Mouse (Mus musculus) limb, embryonic 13.5 days (tissue): ENCODE data around the gene Ofd1. TPM values are rescaled to one million over a fixed set of nuclear protein-coding genes. Genes with fewer than 3 reads are reported as not detected.

Experiments used
- ATAC-seq: fragments of 200-750 bp; cut with Nextera tagmentation; 2 replicates; pipeline ENCODE4 v1.8.0; 2017; ENCODE audit warnings: low read depth, moderate number of reproducible peaks, moderate TSS enrichment; ENCODE audit not compliant: low FRiP score
- H3K27ac ChIP-seq: fragments of 300-500 bp; sonication (generic); 2 replicates; pipeline ENCODE4 v1.5.1; 2015; ENCODE audit warnings: inconsistent platforms, mild to moderate bottlenecking, moderate library complexity
- H3K27me3 ChIP-seq: fragments of 300-500 bp; sonication (generic); 2 replicates; pipeline ENCODE4 v1.6.1; 2015; ENCODE audit warnings: mild to moderate bottlenecking, inconsistent platforms
- H3K36me3 ChIP-seq: fragments of 300-500 bp; sonication (generic); 2 replicates; pipeline ENCODE4 v1.6.1; 2015; ENCODE audit warnings: inconsistent platforms, mild to moderate bottlenecking, moderate library complexity
- H3K4me1 ChIP-seq: fragments of 300-500 bp; sonication (generic); 2 replicates; pipeline ENCODE4 v1.6.1; 2015; ENCODE audit warnings: inconsistent platforms
- H3K4me2 ChIP-seq: fragments of 300-500 bp; sonication (generic); replicated peaks from 2 replicates; pipeline ENCODE4 v1.6.1; 2015; ENCODE audit warnings: inconsistent platforms, mild to moderate bottlenecking, moderate library complexity
- H3K4me3 ChIP-seq: fragments of 300-500 bp; sonication (generic); 2 replicates; pipeline ENCODE4 v1.5.1; 2015; ENCODE audit warnings: moderate library complexity, mild to moderate bottlenecking, inconsistent platforms
- H3K9ac ChIP-seq: fragments of 300-500 bp; sonication (generic); 2 replicates; pipeline ENCODE4 v1.6.1; 2015; ENCODE audit warnings: mild to moderate bottlenecking, inconsistent platforms
- H3K9me3 ChIP-seq: fragments of 300-500 bp; sonication (generic); 2 replicates; pipeline ENCODE4 v1.6.1; 2016; ENCODE audit warnings: inconsistent platforms
- WGBS: fragments of 180-500 bp; shearing (Covaris S2); methylation state at CpG from one replicate; pipeline ENCODE4 v1.1.7; 2015; 5-methylcytosine and 5-hydroxymethylcytosine counted together
- polyA plus RNA-seq: library from polyadenylated mRNA; unstranded; fragments of >200 nt; fragmentation: Nextera tagmentation; extraction: Ambion mirVana; gene quantifications from 2 replicates; pipeline ENCODE4 v1.2.1, GENCODE M21; 2015

The Ofd1 gene
- 6.8 and 8.0 TPM in 2 replicates for polyA plus RNA-seq

DNA sequence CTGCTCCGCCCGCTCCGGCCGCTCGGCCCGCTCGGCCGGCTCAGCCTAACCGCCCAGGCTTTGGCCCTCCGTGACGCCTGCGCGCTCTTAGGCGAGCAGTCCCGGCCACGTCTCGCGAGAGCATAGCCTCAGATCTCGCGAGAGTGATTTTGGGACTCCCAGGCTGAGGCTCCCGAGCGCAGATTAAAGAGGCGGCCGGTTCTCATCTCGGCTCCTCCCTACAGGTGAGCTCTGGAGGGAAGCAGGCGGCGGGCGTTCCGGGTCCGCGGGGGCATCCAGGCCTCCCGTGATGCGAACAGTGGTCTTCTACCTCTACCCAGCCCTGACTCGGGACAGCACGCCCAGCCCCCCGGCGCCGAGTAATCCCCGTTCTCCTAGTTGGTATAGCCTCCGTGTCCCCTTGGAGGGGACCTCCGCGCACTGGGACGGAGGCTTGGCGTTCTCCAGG lies at the start of gene Ofd1:
Gene Ofd1, minus strand, starts transcription at position 89 of the 448 bp plus-strand sequence.
- H3K4me3 ChIP-seq = peak within 1 kb of the TSS; percentile 58
- no peaks in the 10 kb centered on the region for H3K9me3 ChIP-seq
- ATAC-seq = peak; percentile 99
- H3K9ac ChIP-seq = peak within 1 kb of the TSS; percentile 78
- WGBS = 14% methylated on average over 44 of the region's 44 CpGs
- peak within 1 kb of the TSS; percentile 52; the same call in 1 of the 2 replicates for H3K27ac ChIP-seq
- peak within 1 kb of the TSS; percentile 64 for H3K4me2 ChIP-seq
- 0 out of 2 replicates have a peak, but pooled peaks cover 9% of the 10 kb centered on the region for H3K4me1 ChIP-seq
- H3K36me3 ChIP-seq = no peaks in the 10 kb centered on the region
- peaks cover 60% of the 10 kb centered on the region for H3K27me3 ChIP-seq

DNA sequence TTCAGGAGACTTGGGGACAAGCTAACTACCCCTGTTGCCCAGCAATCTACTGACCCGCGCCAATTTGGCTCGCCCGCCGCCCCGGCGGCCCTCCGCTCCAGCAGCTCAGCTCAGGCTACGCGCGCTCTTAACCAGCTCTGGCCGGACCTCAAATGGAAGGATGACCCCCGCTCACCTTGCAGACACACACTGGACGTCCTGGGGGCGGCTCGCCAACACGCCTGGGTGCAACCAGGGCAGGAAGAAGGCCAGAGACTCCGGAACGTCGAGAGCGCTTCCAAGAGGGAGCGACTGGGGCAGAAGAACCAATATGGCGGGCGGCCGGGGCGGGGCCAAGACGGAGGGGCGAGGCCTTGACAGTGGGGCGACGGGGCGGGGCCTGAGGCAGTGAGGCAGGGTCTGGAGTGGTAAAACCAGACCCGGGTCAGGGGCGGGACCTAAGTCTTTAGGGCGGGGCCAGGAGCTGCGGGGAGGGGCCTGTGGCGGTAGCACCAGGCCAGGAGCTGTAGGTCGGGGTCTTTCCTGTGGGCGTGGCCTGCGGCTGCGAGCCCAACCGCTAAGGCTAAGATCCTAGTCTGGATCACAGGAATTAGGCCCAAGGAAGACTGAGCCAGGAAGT lies 39.0 kb upstream of the Ofd1 start, which contains the start of gene Rab9:
Gene Rab9, minus strand, starts transcription at position 503 of the 619 bp plus-strand sequence.
- WGBS = 12% methylated on average over 40 of the region's 41 CpGs
- peak within 1 kb of the TSS; percentile 52; the same call in 1 of the 2 replicates for H3K27ac ChIP-seq

GRCm38 (mm10) chrX:166478631-166479364 lies 38.3 kb upstream of the Ofd1 start:
- Histone ChIP-seq H3K4me2 (peak overlapping the region; percentile 64), H3K4me1 (peaks cover 19% of the 10 kb centered on the region; the same call in 1 of the 2 replicates), H3K27me3 (peaks cover 17% of the 10 kb centered on the region), H3K9me3 (no peaks in the 10 kb centered on the region), H3K9ac (peak overlapping the region; percentile 72), H3K4me3 (peak overlapping the region; percentile 59), H3K27ac (peak overlapping the region; percentile 52; the same call in 1 of the 2 replicates), H3K36me3 (no peaks in the 10 kb centered on the region)
- WGBS = 28% methylated on average over 28 of the region's 28 CpGs
- peak; percentile 13; the same call in 1 of the 2 replicates for ATAC-seq

More for the DNA sequence above, 39.0 kb upstream of the Ofd1 start, which contains the start of gene Rab9:
- no peaks in the 10 kb centered on the region for H3K36me3 ChIP-seq
- H3K9me3 ChIP-seq = no peaks in the 10 kb centered on the region
- peak within 1 kb of the TSS; percentile 59 for H3K4me3 ChIP-seq
- H3K4me2 ChIP-seq = peak within 1 kb of the TSS; percentile 64
- ATAC-seq = peak; percentile 98
- peaks cover 13% of the 10 kb centered on the region for H3K27me3 ChIP-seq
- 0 out of 2 replicates have a peak, but pooled peaks cover 15% of the 10 kb centered on the region for H3K4me1 ChIP-seq
- H3K9ac ChIP-seq = peak within 1 kb of the TSS; percentile 72

DNA sequence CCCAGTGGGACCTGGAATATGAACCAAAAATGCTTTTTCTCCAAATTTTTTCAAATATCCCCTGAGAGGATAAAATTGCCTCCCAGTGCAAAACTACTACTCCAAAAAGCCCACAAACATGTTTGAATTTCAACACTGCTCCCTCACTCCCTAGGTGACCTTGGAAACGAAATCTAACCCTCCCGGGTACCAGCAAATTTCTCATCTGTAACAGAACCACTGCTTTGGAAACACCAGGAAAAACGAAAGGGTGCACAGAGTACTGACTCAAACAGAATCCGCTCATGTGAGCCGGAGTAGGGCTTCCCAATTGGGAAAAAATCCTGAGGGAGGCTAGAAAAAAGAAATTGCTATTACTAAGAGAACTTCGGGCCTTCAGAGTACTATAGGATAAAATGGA lies 36.9 kb upstream of the Ofd1 start:
- ATAC-seq = no peak
- H3K4me1 ChIP-seq = peaks cover 21% of the 10 kb centered on the region; the same call in 1 of the 2 replicates
- H3K27me3 ChIP-seq = peaks cover 15% of the 10 kb centered on the region
- no peak overlapping the region for H3K9ac ChIP-seq
- H3K4me2 ChIP-seq = peak overlapping the region; percentile 64
- H3K4me3 ChIP-seq = peak overlapping the region; percentile 59
- H3K9me3 ChIP-seq = no peaks in the 10 kb centered on the region
- 66% methylated on average over 6 of the region's 6 CpGs for WGBS
- no peak overlapping the region for H3K27ac ChIP-seq
- no peaks in the 10 kb centered on the region for H3K36me3 ChIP-seq

DNA sequence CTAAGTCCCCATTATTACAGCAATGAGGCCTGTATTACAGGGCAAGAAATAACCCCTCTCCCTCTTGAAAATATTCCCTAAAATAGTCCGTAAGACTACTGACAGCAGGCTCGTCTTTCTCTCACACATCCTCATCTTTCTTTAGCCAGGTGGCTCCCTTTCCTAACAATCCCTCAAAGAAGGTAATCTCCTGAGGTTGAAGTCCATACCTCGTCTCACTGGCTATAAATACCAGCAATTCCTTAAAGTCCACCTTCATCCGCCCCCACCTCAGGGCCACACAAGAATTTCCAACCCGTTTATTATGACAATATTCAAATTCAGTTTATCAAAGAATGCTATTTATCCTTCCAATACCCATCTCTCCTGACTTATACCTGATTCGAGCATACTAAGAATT lies 32.1 kb upstream of the Ofd1 start:
- Histone ChIP-seq H3K27ac (no peak overlapping the region), H3K4me1 (peaks cover 21% of the 10 kb centered on the region; the same call in 1 of the 2 replicates), H3K36me3 (0 out of 2 replicates have a peak, but pooled peaks cover 7% of the 10 kb centered on the region), H3K4me3 (no peak overlapping the region), H3K9ac (no peak overlapping the region), H3K9me3 (no peaks in the 10 kb centered on the region), H3K27me3 (peaks cover 20% of the 10 kb centered on the region), H3K4me2 (no peak overlapping the region)
- no peak for ATAC-seq
- WGBS = 77% methylated on average over 6 of the region's 6 CpGs

GRCm38 (mm10) chrX:166468321-166468720 lies 27.8 kb upstream of the Ofd1 start:
- no peak for ATAC-seq
- Histone ChIP-seq H3K27ac (no peak overlapping the region), H3K9ac (no peak overlapping the region), H3K36me3 (0 out of 2 replicates have a peak, but pooled peaks cover 7% of the 10 kb centered on the region), H3K4me2 (no peak overlapping the region), H3K4me3 (no peak overlapping the region), H3K9me3 (no peaks in the 10 kb centered on the region), H3K4me1 (peaks cover 7% of the 10 kb centered on the region; the same call in 1 of the 2 replicates), H3K27me3 (peaks cover 12% of the 10 kb centered on the region; the same call in 1 of the 2 replicates)
- WGBS = 94% methylated on average over 7 of the region's 7 CpGs

- Histone ChIP-seq H3K4me3 (no peak overlapping the region), H3K9me3 (no peaks in the 10 kb centered on the region), H3K36me3 (peaks cover 7% of the 10 kb centered on the region), H3K4me1 (no peaks in the 10 kb centered on the region), H3K9ac (no peak overlapping the region), H3K27me3 (peaks cover 3% of the 10 kb centered on the region; the same call in 1 of the 2 replicates), H3K27ac (no peak overlapping the region), H3K4me2 (no peak overlapping the region)
- ATAC-seq = no peak
- 90% methylated on average over 1 of the region's 1 CpGs for WGBS
Observed at GRCm38 (mm10) chrX:166455525-166455924, 15.0 kb upstream of the Ofd1 start.

- Histone ChIP-seq H3K9ac (no peak overlapping the region), H3K4me1 (no peaks in the 10 kb centered on the region), H3K36me3 (peaks cover 5% of the 10 kb centered on the region), H3K9me3 (no peaks in the 10 kb centered on the region), H3K27me3 (peaks cover 3% of the 10 kb centered on the region; the same call in 1 of the 2 replicates), H3K4me3 (no peak overlapping the region), H3K27ac (no peak overlapping the region), H3K4me2 (no peak overlapping the region)
- WGBS = 72% methylated on average over 3 of the region's 3 CpGs
- no peak for ATAC-seq
Observed at GRCm38 (mm10) chrX:166454331-166454730, 13.8 kb upstream of the Ofd1 start.

DNA sequence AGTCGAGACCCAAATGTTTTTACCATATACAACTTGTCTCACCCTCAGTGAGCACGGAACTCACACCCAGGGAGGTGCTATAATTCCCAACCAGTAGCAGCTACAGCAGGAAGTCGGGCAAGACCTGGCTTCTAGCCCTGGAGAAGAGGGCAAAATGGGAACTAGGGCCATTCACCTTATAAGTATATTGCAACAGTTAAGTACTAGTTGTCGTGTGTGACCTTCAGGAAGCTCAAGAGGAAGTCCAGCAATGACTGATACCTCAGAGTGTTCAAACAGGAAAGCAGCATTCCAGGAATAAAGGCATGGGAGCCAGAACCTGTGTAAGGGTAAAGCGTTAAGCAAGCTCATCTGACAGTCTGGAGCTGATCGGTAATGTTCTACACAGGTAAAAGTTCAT lies 13.0 kb upstream of the Ofd1 start:
- H3K4me1 ChIP-seq = no peaks in the 10 kb centered on the region
- peaks cover 5% of the 10 kb centered on the region for H3K36me3 ChIP-seq
- H3K27ac ChIP-seq = no peak overlapping the region
- peaks cover 3% of the 10 kb centered on the region; the same call in 1 of the 2 replicates for H3K27me3 ChIP-seq
- ATAC-seq = no peak
- no peak overlapping the region for H3K4me3 ChIP-seq
- no peak overlapping the region for H3K9ac ChIP-seq
- no peaks in the 10 kb centered on the region for H3K9me3 ChIP-seq
- WGBS = 83% methylated on average over 6 of the region's 6 CpGs
- H3K4me2 ChIP-seq = no peak overlapping the region

GRCm38 (mm10) chrX:166444552-166444951 lies 4.0 kb upstream of the Ofd1 start:
- Histone ChIP-seq H3K27me3 (peaks cover 49% of the 10 kb centered on the region), H3K4me2 (no peak overlapping the region), H3K27ac (no peak overlapping the region), H3K9ac (no peak overlapping the region), H3K4me1 (0 out of 2 replicates have a peak, but pooled peaks cover 7% of the 10 kb centered on the region), H3K4me3 (no peak overlapping the region), H3K36me3 (0 out of 2 replicates have a peak, but pooled peaks cover 3% of the 10 kb centered on the region), H3K9me3 (no peaks in the 10 kb centered on the region)
- WGBS = 83% methylated on average over 3 of the region's 3 CpGs
- no peak for ATAC-seq

DNA sequence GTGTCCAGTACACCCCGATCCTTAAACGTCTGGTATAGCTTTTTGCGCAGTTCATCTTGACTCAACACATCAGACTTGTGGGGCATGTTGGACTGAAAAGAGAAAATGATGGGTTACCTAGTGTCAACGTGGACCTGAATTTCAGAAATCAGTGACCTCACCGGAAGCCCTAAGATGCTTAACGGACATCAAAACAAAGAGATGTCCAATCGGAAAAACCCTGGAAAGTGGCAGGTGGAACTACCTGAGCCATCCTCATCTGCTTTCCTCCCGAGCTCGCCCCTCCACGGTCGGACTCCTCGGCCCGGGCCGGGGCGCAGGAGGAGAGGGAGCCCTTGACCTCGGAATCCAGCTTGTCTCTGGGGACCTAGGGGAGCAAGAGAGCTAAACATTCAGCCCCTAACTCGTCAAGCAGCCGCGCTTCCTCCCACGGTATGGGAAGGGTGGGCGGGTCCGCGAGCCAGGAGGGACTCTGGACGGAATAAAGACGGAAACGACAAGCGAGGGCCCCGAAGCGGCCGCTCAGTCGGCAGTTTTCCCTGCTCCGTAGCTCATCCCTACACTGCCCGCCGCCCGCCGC lies 378 bp downstream of the Ofd1 start, which contains the start of gene Trappc2:
Gene Trappc2, plus strand, starts transcription at position 539 of the 580 bp plus-strand sequence.
- peaks cover 58% of the 10 kb centered on the region for H3K27me3 ChIP-seq
- 0 out of 2 replicates have a peak, but pooled peaks cover 9% of the 10 kb centered on the region for H3K4me1 ChIP-seq
- H3K4me3 ChIP-seq = peak within 1 kb of the TSS; percentile 58
- no peaks in the 10 kb centered on the region for H3K9me3 ChIP-seq
- H3K27ac ChIP-seq = peak within 1 kb of the TSS; percentile 52; the same call in 1 of the 2 replicates
- peak within 1 kb of the TSS; percentile 78 for H3K9ac ChIP-seq
- WGBS = 9% methylated on average over 34 of the region's 36 CpGs
- ATAC-seq = peak; percentile 86
- H3K36me3 ChIP-seq = no peaks in the 10 kb centered on the region
- peak within 1 kb of the TSS; percentile 64 for H3K4me2 ChIP-seq
